In genomic region chr3:32379891-32380290, GRCm38 (mm10) we compare ENCODE assay signal across 9 mouse cellular contexts. TPM values are rescaled to one million over a fixed set of nuclear protein-coding genes. Genes with fewer than 3 reads are reported as not detected.
A peak's percentile ranks its signal among the peaks of the same experiment; 100 is the strongest.
DNase-seq lines count a peak whose midpoint lies in the region; ATAC-seq and TF ChIP-seq lines count a peak whose summit lies in the region.
"Had no signal": no experiment of that assay in that cellular context is flagged by ENCODE, and none has a peak within 500 bp of the region (broad histone marks: within the 10 kb centered on the region; RNA-seq: fewer than 3 reads in every experiment).

No protein-coding gene starts in this region.

- no peak for ATAC-seq in hindbrain, postnatal 0 days
- ATAC-seq in hindbrain, embryonic 12.5 days (ENCODE audit: low FRiP score) = no peak

- no peaks in the 10 kb centered on the region for H3K4me1 ChIP-seq in hindbrain, postnatal 0 days (ENCODE audit: insufficient read depth, low read length)
- H3K4me1 ChIP-seq in hindbrain, embryonic 12.5 days = no peaks in the 10 kb centered on the region
- 0 out of 2 replicates have a peak, but pooled peaks cover 2% of the 10 kb centered on the region for H3K4me1 ChIP-seq in E14TG2a.4 (replicated peaks; ENCODE audit: low read depth, low read length)
- H3K4me1 ChIP-seq: forebrain, embryonic 12.5 days had no signal

- H3K27ac ChIP-seq in hindbrain, postnatal 0 days = no peak overlapping the region
- H3K27ac ChIP-seq in hindbrain, embryonic 12.5 days = no peak overlapping the region
- H3K27ac ChIP-seq: forebrain, embryonic 12.5 days had no signal

- H3K9me3 ChIP-seq in hindbrain, postnatal 0 days (ENCODE audit: low read length) = no peaks in the 10 kb centered on the region
- H3K9me3 ChIP-seq in hindbrain, embryonic 12.5 days (replicated peaks) = no peaks in the 10 kb centered on the region
- H3K9me3 ChIP-seq in E14TG2a.4 (ENCODE audit: low read length) = no peaks in the 10 kb centered on the region
- H3K9me3 ChIP-seq: forebrain, embryonic 12.5 days had no signal

- no peak overlapping the region for H3K4me2 ChIP-seq in hindbrain, postnatal 0 days (ENCODE audit: low read depth, low read length)
- H3K4me2 ChIP-seq in hindbrain, embryonic 12.5 days (replicated peaks) = no peak overlapping the region
- H3K4me2 ChIP-seq: forebrain, embryonic 12.5 days had no signal

- 39% methylated on average over 2 of the region's 2 CpGs for WGBS in hindbrain, postnatal 0 days
- WGBS in hindbrain, embryonic 12.5 days = 40% methylated on average over 2 of the region's 2 CpGs

- TF ChIP-seq CTCF in hindbrain, postnatal 0 days (IDR thresholded peaks at IDR 0.05; ENCODE audit: low read depth) = peak; percentile 62
- TF ChIP-seq CTCF in E14TG2a.4 (conservative IDR thresholded peaks at IDR 0.05; ENCODE audit: low read length) = peak; percentile 47

- no peak overlapping the region for H3K9ac ChIP-seq in hindbrain, postnatal 0 days (replicated peaks; ENCODE audit: low read length)
- no peak overlapping the region for H3K9ac ChIP-seq in hindbrain, embryonic 12.5 days
- H3K9ac ChIP-seq: forebrain, embryonic 12.5 days had no signal

- H3K27me3 ChIP-seq in hindbrain, postnatal 0 days (ENCODE audit: insufficient read depth, low read length) = no peaks in the 10 kb centered on the region
- H3K27me3 ChIP-seq in hindbrain, embryonic 12.5 days = no peaks in the 10 kb centered on the region
- H3K27me3 ChIP-seq in E14TG2a.4 (ENCODE audit: insufficient read depth, low read length) = no peaks in the 10 kb centered on the region
- H3K27me3 ChIP-seq: forebrain, embryonic 12.5 days had no signal

- no peaks in the 10 kb centered on the region for H3K36me3 ChIP-seq in hindbrain, postnatal 0 days (ENCODE audit: insufficient read depth, low read length)
- no peaks in the 10 kb centered on the region for H3K36me3 ChIP-seq in hindbrain, embryonic 12.5 days
- H3K36me3 ChIP-seq in E14TG2a.4 (ENCODE audit: insufficient read depth, low read length) = no peaks in the 10 kb centered on the region
- H3K36me3 ChIP-seq: forebrain, embryonic 12.5 days had no signal

- peak; percentile 10 for DNase-seq in hindbrain, postnatal 0 days (ENCODE audit: low spot score)
- peak; percentile 28 for DNase-seq in c-Kit-positive CD71-positive TER-119-positive erythroid progenitor cells, embryonic 14.5 days (ENCODE audit: low spot score)
- DNase-seq in lung, postnatal 36 days = peak; percentile 47
- no peak for DNase-seq in ovary, postnatal 14 days (ENCODE audit: low spot score)
- DNase-seq in spleen, adult 12 weeks (ENCODE audit: low spot score) = no peak
- DNase-seq in right cerebral cortex, postnatal 10 days (ENCODE audit: low spot score in 2 of 2) = no peak

- H3K4me3 ChIP-seq in hindbrain, postnatal 0 days (ENCODE audit: low read length) = no peak overlapping the region
- H3K4me3 ChIP-seq in hindbrain, embryonic 12.5 days = no peak overlapping the region
- no peak overlapping the region for H3K4me3 ChIP-seq in E14TG2a.4 (replicated peaks; ENCODE audit: low read length)
- H3K4me3 ChIP-seq: forebrain, embryonic 12.5 days had no signal

RNA-seq across cellular contexts. Expression of gene Zmat3, which starts 14.1 kb away (rescaled TPM):
- 13.2 and 23.6 TPM in 2 replicates for total RNA-seq in hindbrain, postnatal 0 days (2014; rRNA removed)
- 5.4 and 6.5 TPM in 2 replicates for polyA plus RNA-seq in hindbrain, postnatal 0 days (2015; fragmentation: Nextera tagmentation; extraction: Ambion mirVana)
- 9.4 and 10.1 TPM in 2 replicates for polyA plus RNA-seq in hindbrain, embryonic 12.5 days (2016; fragmentation: Nextera tagmentation; extraction: Ambion mirVana)

RNA-seq across cellular contexts. Expression of gene Pik3ca, which starts 17.6 kb away (rescaled TPM):
- total RNA-seq in hindbrain, postnatal 0 days (2014; rRNA removed) = 33.3 and 35.0 TPM in 2 replicates
- 7.9 and 9.0 TPM in 2 replicates for polyA plus RNA-seq in hindbrain, postnatal 0 days (2015; fragmentation: Nextera tagmentation; extraction: Ambion mirVana)
- polyA plus RNA-seq in hindbrain, embryonic 12.5 days (2016; fragmentation: Nextera tagmentation; extraction: Ambion mirVana) = 12.7 and 14.2 TPM in 2 replicates

Comparison
In these comparisons a context has a peak if more than half of its experiments do, and no peak if none do; other contexts are left out.
1. DNase-seq: peak in hindbrain, postnatal 0 days (single experiment), c-Kit-positive CD71-positive TER-119-positive erythroid progenitor cells, embryonic 14.5 days (single experiment) and lung, postnatal 36 days (single experiment); none in ovary, postnatal 14 days (single experiment), spleen, adult 12 weeks (single experiment) and right cerebral cortex, postnatal 10 days (0 of 2).